Mouse (Mus musculus) left cerebral cortex, adult 11 months (tissue): ENCODE results near the gene Gm17617.

Experiments used
- DNase-seq: peaks from one replicate; pipeline ENCODE4 v3.0.0; 2022; ENCODE audit warnings: low spot score

The Gm17617 gene

DNA sequence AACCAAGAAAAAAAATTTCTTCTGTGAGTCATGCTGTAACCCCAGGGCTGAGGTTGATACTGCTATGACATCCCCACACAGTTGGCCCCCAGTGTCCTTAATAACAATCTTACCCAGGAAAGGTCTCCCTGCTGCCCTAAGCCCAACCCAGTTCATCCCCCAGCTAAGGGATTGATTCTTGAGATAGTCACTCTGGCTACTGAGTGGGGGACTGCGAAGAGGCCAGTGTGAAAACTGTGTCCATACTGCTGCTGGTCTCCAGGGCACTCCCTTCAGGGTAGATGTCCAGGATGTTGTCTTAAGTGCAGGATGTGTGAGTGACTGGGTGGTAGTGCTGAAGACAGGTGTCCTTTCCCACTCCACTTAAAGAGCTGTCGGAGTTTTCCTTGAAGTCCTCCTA lies at the start of gene Gm17617:
Gene Gm17617, minus strand, starts transcription at position 101 of the 400 bp plus-strand sequence.
- no peak for DNase-seq

GRCm38 (mm10) chr13:55182173-55182894 lies 49.0 kb upstream of the Gm17617 start:
- peak; percentile 58 for DNase-seq

DNA sequence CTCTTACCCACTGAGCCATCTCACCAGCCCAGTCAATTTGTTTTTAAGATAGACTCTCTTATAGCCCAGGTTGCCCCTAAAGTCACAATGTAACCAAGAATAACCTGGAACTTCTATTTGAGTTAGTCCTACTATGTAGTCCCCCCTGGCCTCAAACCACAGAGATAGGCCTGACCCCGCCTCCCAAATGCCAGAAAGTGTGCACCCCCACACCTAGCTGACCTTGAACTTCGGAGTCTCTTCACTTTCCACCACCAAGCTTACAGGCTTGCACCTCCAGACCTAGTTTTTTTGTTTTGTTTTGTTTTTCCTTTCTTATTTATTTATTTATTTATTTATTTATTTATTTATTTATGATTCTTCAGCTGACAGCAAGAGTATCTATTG lies 48.4 kb upstream of the Gm17617 start:
- no peak for DNase-seq

- DNase-seq = no peak
These were observed 46.2 kb upstream of the Gm17617 start for GRCm38 (mm10) chr13:55179591-55179990.

GRCm38 (mm10) chr13:55178556-55178955 lies 45.2 kb upstream of the Gm17617 start:
- DNase-seq = peak; percentile 75

DNA sequence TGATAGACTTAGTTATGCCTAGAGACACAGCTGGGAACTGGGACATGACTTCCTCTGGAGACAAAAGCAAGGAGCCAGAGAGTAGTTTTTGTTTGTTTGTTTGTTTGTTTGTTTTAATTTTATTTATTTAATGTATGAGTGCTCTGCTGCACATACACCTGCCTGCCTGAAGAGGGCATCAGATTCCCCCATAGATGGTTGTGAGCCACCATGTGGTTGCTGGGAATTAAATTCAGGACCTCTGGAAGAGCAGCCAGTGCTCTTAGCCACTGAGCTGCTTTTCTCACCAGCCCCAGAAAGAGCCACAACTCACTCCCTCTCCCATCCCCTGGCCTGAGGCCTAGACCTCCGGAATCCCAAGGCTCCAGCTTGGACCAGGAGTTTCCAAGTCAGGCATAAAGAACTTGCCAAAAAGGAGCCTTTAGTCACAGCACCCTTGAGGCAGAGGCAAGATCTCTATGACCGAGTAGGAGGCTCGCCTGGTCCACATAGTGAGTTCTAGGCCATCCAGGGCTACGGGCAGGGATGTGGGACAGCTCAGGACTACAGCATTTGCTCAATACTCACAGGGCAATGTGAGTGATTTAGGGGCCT lies 44.7 kb upstream of the Gm17617 start:
- DNase-seq = no peak

DNA sequence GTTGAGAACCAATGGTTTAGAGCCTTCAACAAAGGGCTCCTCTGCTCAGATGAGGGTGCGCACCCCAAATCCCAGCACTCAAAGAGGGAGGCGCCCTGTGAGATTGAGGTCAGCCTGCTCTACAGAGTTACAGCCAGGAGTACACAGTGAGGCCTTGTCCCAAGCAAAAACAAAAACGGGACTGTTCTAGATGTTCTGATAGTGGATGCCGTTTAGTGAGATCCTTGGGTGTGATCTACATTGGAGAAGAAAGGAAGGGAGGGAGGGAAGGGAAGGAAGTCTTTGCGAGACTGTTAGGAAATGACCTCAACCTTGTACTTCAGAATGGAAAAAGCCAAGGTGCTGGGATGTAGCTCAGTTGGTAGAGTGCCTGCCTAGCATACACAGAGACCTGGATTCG lies 42.9 kb upstream of the Gm17617 start:
- no peak for DNase-seq

DNA sequence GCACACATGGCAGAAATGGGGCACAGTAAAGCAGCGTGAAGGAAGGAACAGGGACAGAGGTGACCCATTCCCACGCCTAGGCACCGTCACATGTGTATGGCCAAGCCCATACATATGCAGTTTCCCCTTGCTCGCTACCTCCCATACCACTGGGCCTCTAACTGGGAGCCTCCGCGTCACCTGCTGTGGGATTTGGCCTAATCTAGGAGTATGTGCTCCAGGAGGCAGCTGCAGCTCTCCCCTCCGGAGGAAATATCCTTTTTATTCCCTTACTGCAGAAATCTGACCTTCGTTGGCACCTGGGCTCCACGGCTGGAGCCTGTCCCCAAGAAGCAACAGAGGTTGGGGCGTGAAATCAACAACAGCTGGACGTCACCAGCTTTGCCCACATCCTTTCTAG lies 41.0 kb upstream of the Gm17617 start:
- no peak for DNase-seq

GRCm38 (mm10) chr13:55172336-55172770 lies 39.0 kb upstream of the Gm17617 start:
- no peak for DNase-seq

GRCm38 (mm10) chr13:55171517-55172335 lies 38.4 kb upstream of the Gm17617 start:
- DNase-seq = peak; percentile 63

- DNase-seq = no peak
These were observed 35.6 kb upstream of the Gm17617 start for GRCm38 (mm10) chr13:55168958-55169369.

- DNase-seq = no peak
These were observed 34.9 kb upstream of the Gm17617 start for GRCm38 (mm10) chr13:55168255-55168654.

- DNase-seq = no peak
These were observed 34.5 kb upstream of the Gm17617 start for GRCm38 (mm10) chr13:55167798-55168197.

GRCm38 (mm10) chr13:55166806-55167725 lies 33.7 kb upstream of the Gm17617 start:
- DNase-seq = no peak

DNA sequence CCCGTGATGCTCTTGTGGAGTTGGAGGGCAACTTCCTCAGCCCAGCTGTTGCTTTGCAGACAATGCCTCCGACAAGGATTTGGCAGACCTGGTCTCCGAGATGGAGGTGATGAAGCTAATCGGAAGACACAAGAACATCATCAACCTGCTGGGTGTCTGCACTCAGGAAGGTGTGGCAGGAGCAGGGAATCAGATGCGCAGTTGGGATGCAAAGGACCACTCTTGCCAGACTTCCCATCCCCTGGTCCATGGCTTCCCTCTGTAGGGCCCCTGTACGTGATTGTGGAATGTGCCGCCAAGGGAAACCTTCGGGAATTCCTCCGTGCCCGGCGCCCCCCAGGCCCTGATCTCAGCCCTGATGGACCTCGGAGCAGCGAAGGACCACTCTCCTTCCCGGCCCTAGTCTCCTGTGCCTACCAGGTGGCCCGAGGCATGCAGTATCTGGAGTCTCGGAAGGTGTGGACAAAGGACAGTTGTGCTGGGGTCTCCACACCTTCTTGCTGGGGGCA lies 32.5 kb upstream of the Gm17617 start:
- no peak for DNase-seq

- DNase-seq = no peak
These were observed 30.2 kb upstream of the Gm17617 start for GRCm38 (mm10) chr13:55163553-55163952.

DNA sequence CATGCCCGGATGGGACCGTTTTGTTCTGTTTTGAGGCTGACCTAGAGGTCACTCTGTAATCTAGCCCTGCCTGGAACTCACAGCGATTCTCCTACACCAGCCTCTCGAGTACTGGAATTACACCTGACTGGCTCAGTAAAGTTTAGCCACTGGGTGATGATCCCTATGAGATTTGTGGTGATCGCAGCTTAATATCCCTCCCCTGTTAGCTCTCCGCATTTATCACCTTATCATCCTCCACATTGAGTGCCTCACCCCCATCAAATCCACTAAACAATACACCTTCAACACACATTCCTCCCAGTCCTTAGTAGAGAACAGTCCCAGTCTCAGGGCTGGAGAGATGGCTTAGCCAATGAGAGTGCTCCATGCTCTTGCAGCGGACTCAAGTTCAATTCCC lies 29.0 kb upstream of the Gm17617 start:
- no peak for DNase-seq

- DNase-seq = no peak
These were observed 20.6 kb upstream of the Gm17617 start for GRCm38 (mm10) chr13:55153951-55154350.

- DNase-seq = no peak
These were observed 19.5 kb upstream of the Gm17617 start, which contains the start of gene Fgfr4 for GRCm38 (mm10) chr13:55152621-55153415. Fgfr4 (plus strand) TSS chr13:55152640.

DNA sequence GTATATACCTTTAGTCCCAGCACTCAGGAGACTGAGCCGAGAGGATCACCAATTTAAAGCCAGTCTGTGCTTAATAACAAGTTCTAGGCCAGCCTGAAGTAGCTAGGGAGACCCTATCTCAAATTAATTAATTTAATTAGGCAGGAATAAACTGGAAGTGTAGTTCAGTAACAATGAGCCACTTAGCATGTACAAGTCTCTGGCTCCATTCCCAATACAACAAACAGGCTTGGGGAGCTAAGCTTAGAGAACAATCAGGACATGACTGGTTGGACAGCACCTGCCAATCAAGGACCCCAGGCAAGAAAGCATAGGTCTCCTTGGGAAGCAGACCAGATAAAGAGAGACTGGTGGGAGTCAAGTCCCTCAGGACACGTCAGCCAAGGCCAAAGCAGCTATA lies 6.9 kb upstream of the Gm17617 start:
- DNase-seq = no peak

DNA sequence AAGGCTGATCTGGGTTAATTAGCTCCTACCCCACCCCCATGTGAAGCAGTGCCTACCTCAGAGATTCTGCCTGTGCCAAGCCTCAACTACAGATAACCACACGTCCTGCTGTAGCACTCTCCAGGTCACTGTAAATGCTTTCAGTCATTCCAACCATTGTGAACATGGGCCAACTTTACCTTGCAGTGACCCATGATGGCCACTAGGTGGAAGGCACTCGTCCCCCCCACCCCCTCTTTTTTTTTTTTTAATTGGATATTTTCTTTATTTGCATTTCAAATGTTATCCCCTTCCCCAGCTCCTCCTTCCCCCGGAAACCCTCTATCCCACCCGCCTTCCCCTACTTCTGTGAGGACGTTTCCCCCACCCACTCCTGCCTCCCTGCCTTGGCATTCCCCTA lies 2.0 kb upstream of the Gm17617 start:
- no peak for DNase-seq
